Comparison of ENCODE assay signal across 8 mouse cellular contexts in the genomic region with DNA sequence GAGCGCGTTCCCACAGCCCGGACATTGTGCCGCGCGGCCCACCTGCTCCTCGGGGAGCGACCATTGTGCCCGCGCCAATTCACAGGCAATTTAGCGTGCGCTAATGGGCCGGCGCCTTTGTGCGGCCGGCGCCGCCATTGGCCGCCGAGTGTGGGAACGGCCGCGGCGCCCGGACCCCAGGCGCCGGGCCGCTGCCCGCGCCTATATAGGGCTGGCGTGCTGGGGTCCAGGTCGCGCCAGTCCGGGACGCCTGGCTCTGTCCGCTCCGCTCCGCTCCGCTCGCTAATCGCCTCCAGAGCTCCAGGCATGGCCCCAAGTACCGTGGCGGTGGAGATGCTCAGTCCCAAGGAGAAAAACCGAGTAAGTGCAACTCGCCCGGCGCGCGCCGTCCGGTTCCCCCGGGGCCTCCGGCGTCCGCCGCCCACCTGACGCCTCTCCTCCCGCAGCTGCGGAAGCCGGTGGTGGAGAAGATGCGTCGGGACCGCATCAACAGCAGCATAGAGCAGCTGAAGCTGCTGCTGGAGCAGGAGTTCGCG. TPM values are rescaled to one million over a fixed set of nuclear protein-coding genes. Genes with fewer than 3 reads are reported as not detected.
DNase-seq lines count a peak whose midpoint lies in the region; ATAC-seq lines count a peak whose summit lies in the region.

A gene (plus strand): TSS at position 234 of the 536 bp plus-strand sequence.

- H3K4me2 ChIP-seq in hindbrain, embryonic 16.5 days (ENCODE audit: low read length) = peak within 1 kb of the TSS; percentile 84
- peak within 1 kb of the TSS; percentile 57 for H3K4me2 ChIP-seq in liver, embryonic 11.5 days

- peak within 1 kb of the TSS; percentile 91 for H3K4me3 ChIP-seq in embryonic facial prominence, embryonic 10.5 days
- H3K4me3 ChIP-seq in hindbrain, embryonic 16.5 days (ENCODE audit: low read length) = peak within 1 kb of the TSS; percentile 75
- H3K4me3 ChIP-seq in liver, embryonic 11.5 days (ENCODE audit: low read depth, low read length) = peak within 1 kb of the TSS; percentile 41

- peak; percentile 90 for DNase-seq in embryo, embryonic 10 days (ENCODE audit: low spot score)
- DNase-seq in embryo, embryonic 10.5 days (ENCODE audit: low spot score) = no peak
- peak; percentile 34 to 60 for DNase-seq in B cell, adult 2 months
- peak; percentile 80 for DNase-seq in embryonic facial prominence, embryonic 10.5 days (ENCODE audit: low spot score)
- no peak for DNase-seq in liver, embryonic 11.5 days (ENCODE audit: low spot score)
- DNase-seq in right cerebral cortex, postnatal 14 days = peak; percentile 69
- no peak for DNase-seq in adipocyte (ENCODE audit: low spot score)

- H3K27me3 ChIP-seq in embryonic facial prominence, embryonic 10.5 days (replicated peaks; ENCODE audit: low read depth, poor library complexity, severe bottlenecking) = peaks cover 82% of the 10 kb centered on the region
- peaks cover 16% of the 10 kb centered on the region; the same call in 1 of the 2 replicates for H3K27me3 ChIP-seq in hindbrain, embryonic 16.5 days (replicated peaks; ENCODE audit: control insufficient read depth, insufficient read depth, low read length)
- H3K27me3 ChIP-seq in liver, embryonic 11.5 days (replicated peaks; ENCODE audit: control insufficient read depth, insufficient read depth, low read length) = peaks cover 78% of the 10 kb centered on the region

- ATAC-seq in hindbrain, embryonic 16.5 days = peak; percentile 70
- no peak for ATAC-seq in liver, embryonic 11.5 days (replicated peaks; ENCODE audit: low FRiP score)

- H3K4me1 ChIP-seq in embryonic facial prominence, embryonic 10.5 days = peaks cover 88% of the 10 kb centered on the region
- peaks cover 64% of the 10 kb centered on the region for H3K4me1 ChIP-seq in hindbrain, embryonic 16.5 days (ENCODE audit: control insufficient read depth, insufficient read depth, low read depth, low read length)
- H3K4me1 ChIP-seq in liver, embryonic 11.5 days (replicated peaks; ENCODE audit: control insufficient read depth, insufficient read depth, low read length) = peaks cover 31% of the 10 kb centered on the region

- peak within 1 kb of the TSS; percentile 98 for H3K27ac ChIP-seq in embryonic facial prominence, embryonic 10.5 days (replicated peaks)
- H3K27ac ChIP-seq in hindbrain, embryonic 16.5 days (ENCODE audit: low read depth, low read length) = peak within 1 kb of the TSS; percentile 94
- H3K27ac ChIP-seq in liver, embryonic 11.5 days (ENCODE audit: low read depth, low read length) = no peak within 1 kb of the TSS

- H3K9me3 ChIP-seq in embryonic facial prominence, embryonic 10.5 days = no peaks in the 10 kb centered on the region
- H3K9me3 ChIP-seq in hindbrain, embryonic 16.5 days (ENCODE audit: control insufficient read depth, low read length) = no peaks in the 10 kb centered on the region
- no peaks in the 10 kb centered on the region for H3K9me3 ChIP-seq in liver, embryonic 11.5 days (ENCODE audit: control insufficient read depth, low read length)

- under 1% methylated on average over 65 of the region's 65 CpGs for WGBS in embryonic facial prominence, embryonic 10.5 days
- WGBS in hindbrain, embryonic 16.5 days = under 1% methylated on average over 62 of the region's 65 CpGs
- 1% methylated on average over 65 of the region's 65 CpGs for WGBS in liver, embryonic 11.5 days

- H3K36me3 ChIP-seq in embryonic facial prominence, embryonic 10.5 days (replicated peaks) = peaks cover 12% of the 10 kb centered on the region
- no peaks in the 10 kb centered on the region for H3K36me3 ChIP-seq in hindbrain, embryonic 16.5 days (ENCODE audit: control insufficient read depth, insufficient read depth, low read length)
- H3K36me3 ChIP-seq in liver, embryonic 11.5 days (ENCODE audit: control insufficient read depth, insufficient read depth, low read length) = no peaks in the 10 kb centered on the region

- H3K9ac ChIP-seq in hindbrain, embryonic 16.5 days (ENCODE audit: low read depth, low read length) = peak within 1 kb of the TSS; percentile 76
- no peak within 1 kb of the TSS for H3K9ac ChIP-seq in liver, embryonic 11.5 days (ENCODE audit: low read depth, low read length)

RNA-seq across cellular contexts. Expression of the gene that starts here (rescaled TPM):
- 84.4 and 151 TPM in 2 replicates for polyA plus RNA-seq in embryonic facial prominence, embryonic 10.5 days (2016; fragmentation: Nextera tagmentation; extraction: Ambion mirVana)
- polyA plus RNA-seq in hindbrain, embryonic 16.5 days (2015; fragmentation: Nextera tagmentation; extraction: Ambion mirVana) = 146 and 167 TPM in 2 replicates
- 0.63 TPM in 1 of 2 replicates, not detected in the other for polyA plus RNA-seq in liver, embryonic 11.5 days (2014; fragmentation: Nextera tagmentation; extraction: Ambion mirVana)

Comparison
In these comparisons a context has a peak if more than half of its experiments do, and no peak if none do; other contexts are left out.
1. RNA of the gene that starts here (polyA plus RNA-seq): 146 to 167 TPM in hindbrain, embryonic 16.5 days and 84.4 to 151 TPM in embryonic facial prominence, embryonic 10.5 days; 0.63 TPM in liver, embryonic 11.5 days; every median in the first group is over 10 times any median in the second.
2. DNase-seq: peak in embryo, embryonic 10 days (single experiment), B cell, adult 2 months (2 of 2), embryonic facial prominence, embryonic 10.5 days (single experiment) and right cerebral cortex, postnatal 14 days (single experiment); none in embryo, embryonic 10.5 days (single experiment), liver, embryonic 11.5 days (single experiment) and adipocyte (single experiment).
3. H3K4me3 ChIP-seq: peak in every context shown above with its lines; median percentile 91 in embryonic facial prominence, embryonic 10.5 days; 75 in hindbrain, embryonic 16.5 days; 41 in liver, embryonic 11.5 days.